Mouse (Mus musculus): ENCODE data around the gene Fam210b.
A peak's percentile ranks its signal among the peaks of the same experiment; 100 is the strongest.

Fam210b gene

GRCm38 (mm10) chr2:172350773-172351172 lies 5.4 kb downstream of the Fam210b start:
- no peak for DNase-seq (ENCODE audit: low spot score in 2 of 2)

- DNase-seq (ENCODE audit: low spot score in 2 of 2), result no peak
Measured at GRCm38 (mm10) chr2:172353218-172353617, 7.9 kb downstream of the Fam210b start.

- no peak for DNase-seq (ENCODE audit: low spot score in 2 of 2)
Measured at GRCm38 (mm10) chr2:172354761-172355160, 9.4 kb downstream of the Fam210b start.

- DNase-seq (ENCODE audit: low spot score in 2 of 2), result no peak
Measured at GRCm38 (mm10) chr2:172355833-172356232, 10.5 kb downstream of the Fam210b start.

- no peak for DNase-seq (ENCODE audit: low spot score in 2 of 2)
Measured at GRCm38 (mm10) chr2:172363176-172363575, 17.8 kb downstream of the Fam210b start.

- peak; percentile 94 for DNase-seq (ENCODE audit: low spot score in 2 of 2)
Measured at GRCm38 (mm10) chr2:172370411-172371223, 25.3 kb downstream of the Fam210b start, which contains the start of the genes Aurka and Cstf1. TSS of gene Aurka (minus strand) at chr2:172370535. TSS of gene Cstf1 (plus strand) at chr2:172370681.

GRCm38 (mm10) chr2:172371258-172371657 lies 25.9 kb downstream of the Fam210b start:
- DNase-seq (ENCODE audit: low spot score in 2 of 2), result no peak

GRCm38 (mm10) chr2:172376551-172376950 lies 31.2 kb downstream of the Fam210b start:
- DNase-seq (ENCODE audit: low spot score in 2 of 2), result no peak

GRCm38 (mm10) chr2:172376999-172377515 lies 31.7 kb downstream of the Fam210b start:
- no peak for DNase-seq (ENCODE audit: low spot score in 2 of 2)

GRCm38 (mm10) chr2:172378332-172378731 lies 33.0 kb downstream of the Fam210b start:
- DNase-seq (ENCODE audit: low spot score in 2 of 2), result peak in 1 of 2 experiments; percentile 22

GRCm38 (mm10) chr2:172380513-172380912 lies 35.1 kb downstream of the Fam210b start:
- no peak for DNase-seq (ENCODE audit: low spot score in 2 of 2)

GRCm38 (mm10) chr2:172381341-172381740 lies 36.0 kb downstream of the Fam210b start:
- no peak for DNase-seq (ENCODE audit: low spot score in 2 of 2)

- no peak for DNase-seq (ENCODE audit: low spot score in 2 of 2)
Measured at GRCm38 (mm10) chr2:172381898-172382297, 36.5 kb downstream of the Fam210b start.

- DNase-seq (ENCODE audit: low spot score in 2 of 2), result no peak
Measured at GRCm38 (mm10) chr2:172384715-172385114, 39.4 kb downstream of the Fam210b start.

GRCm38 (mm10) chr2:172390341-172390740 lies 45.0 kb downstream of the Fam210b start:
- no peak for DNase-seq (ENCODE audit: low spot score in 2 of 2)

- peak; percentile 22 to 40 for DNase-seq (ENCODE audit: low spot score in 2 of 2)
Measured at GRCm38 (mm10) chr2:172392041-172392521, 46.7 kb downstream of the Fam210b start.

- no peak for DNase-seq (ENCODE audit: low spot score in 2 of 2)
Measured at GRCm38 (mm10) chr2:172393391-172394051, 48.2 kb downstream of the Fam210b start, which contains the start of gene Cass4. TSS of gene Cass4 (plus strand) at chr2:172393794.

- no peak for DNase-seq (ENCODE audit: low spot score in 2 of 2)
Measured at GRCm38 (mm10) chr2:172394052-172394392, 48.7 kb downstream of the Fam210b start.

- no peak for DNase-seq (ENCODE audit: low spot score in 2 of 2)
Measured at GRCm38 (mm10) chr2:172394671-172395070, 49.3 kb downstream of the Fam210b start.

GRCm38 (mm10) chr2:172395961-172396360 lies 50.6 kb downstream of the Fam210b start:
- DNase-seq (ENCODE audit: low spot score in 2 of 2), result no peak

- DNase-seq (ENCODE audit: low spot score in 2 of 2), result no peak
Measured at GRCm38 (mm10) chr2:172399901-172400300, 54.5 kb downstream of the Fam210b start.

GRCm38 (mm10) chr2:172401116-172401825 lies 55.9 kb downstream of the Fam210b start:
- DNase-seq (ENCODE audit: low spot score in 2 of 2), result no peak

Measured in frontal cortex, postnatal 25 days (tissue).